Mouse (Mus musculus) CH12.LX (cell line): ENCODE results near the gene Fam102b.

Experiments
- CTCF ChIP-seq, 2 experiments: IDR thresholded peaks in 1 of 2; conservative IDR thresholded peaks in 1 of 2; 2 replicates each; pipeline ENCODE4 v1.5.1; 2011 to 2012; ENCODE audit warnings: low read depth in 2 of 2, low read length in 2 of 2, improper control_type of control experiment in 1 of 2, inconsistent platforms in 1 of 2, mild to moderate bottlenecking in 1 of 2, moderate library complexity in 1 of 2
- EP300 ChIP-seq: IDR thresholded peaks from 2 replicates; pipeline ENCODE4 v1.6.1; 2011; ENCODE audit warnings: low read length, improper control_type of control experiment
- HCFC1 ChIP-seq: IDR thresholded peaks from 2 replicates; pipeline ENCODE4 v1.6.1; 2012; ENCODE audit warnings: low read depth, mild to moderate bottlenecking, inconsistent platforms, low read length, improper control_type of control experiment
- JUND ChIP-seq: conservative IDR thresholded peaks from 2 replicates; pipeline ENCODE4 v1.6.1; 2011; ENCODE audit warnings: low read depth, low read length, improper control_type of control experiment
- KAT2A ChIP-seq: IDR thresholded peaks from 2 replicates; pipeline ENCODE4 v1.6.1; 2012; ENCODE audit warnings: low read length, improper control_type of control experiment, inconsistent platforms; ENCODE audit not compliant: insufficient replicate concordance
- NELFE ChIP-seq: IDR thresholded peaks from 2 replicates; pipeline ENCODE4 v1.6.1; 2011; ENCODE audit warnings: low read depth, low read length, improper control_type of control experiment
- NRF1 ChIP-seq: IDR thresholded peaks from 2 replicates; pipeline ENCODE4 v1.6.1; 2014; ENCODE audit warnings: low read depth, mild to moderate bottlenecking, inconsistent platforms, low read length, improper control_type of control experiment, moderate library complexity
- TCF12 ChIP-seq: IDR thresholded peaks from 2 replicates; pipeline ENCODE4 v1.6.1; 2014; ENCODE audit warnings: low read depth, mild to moderate bottlenecking, inconsistent platforms, low read length, improper control_type of control experiment
- USF1 ChIP-seq: IDR thresholded peaks from 2 replicates; pipeline ENCODE4 v1.6.1; 2014; ENCODE audit warnings: low read depth, mild to moderate bottlenecking, inconsistent platforms, low read length, improper control_type of control experiment
- USF2 ChIP-seq: conservative IDR thresholded peaks from 2 replicates; pipeline ENCODE4 v1.6.1; 2011; ENCODE audit warnings: low read depth, low read length, improper control_type of control experiment
- ZC3H11A ChIP-seq: IDR thresholded peaks from 2 replicates; pipeline ENCODE4 v1.6.1; 2012; ENCODE audit warnings: low read depth, mild to moderate bottlenecking, inconsistent platforms, low read length, improper control_type of control experiment
- ZMIZ1 ChIP-seq: IDR thresholded peaks from 2 replicates; pipeline ENCODE4 v1.6.1; 2012; ENCODE audit warnings: low read depth, mild to moderate bottlenecking, inconsistent platforms, low read length, improper control_type of control experiment

DNA sequence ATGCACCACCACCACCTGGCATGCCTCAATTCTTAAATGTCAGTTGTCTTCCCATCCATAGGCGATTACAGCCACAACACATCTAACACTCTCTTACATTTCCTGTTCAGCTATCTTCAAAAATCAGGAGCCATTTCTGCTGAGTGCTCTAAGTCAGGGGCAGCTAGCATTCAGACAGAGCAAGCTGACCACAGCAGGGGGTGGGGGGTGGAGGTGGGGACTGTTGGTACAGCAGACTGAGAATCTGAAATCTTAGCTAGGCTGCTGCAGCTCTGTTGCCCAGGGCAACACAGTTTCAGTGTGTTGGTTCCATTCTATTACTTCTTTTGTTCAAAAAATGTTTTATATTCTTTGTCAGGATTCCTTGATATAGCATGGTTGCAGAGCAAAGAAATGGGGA, 40.9 kb downstream of the Fam102b start:
- TF ChIP-seq KAT2A = no peak
- TF ChIP-seq USF2 = no peak
- TF ChIP-seq CTCF (conservative IDR thresholded peaks at IDR 0.05 in 1 of 2, IDR thresholded peaks at IDR 0.05 in 1 of 2; ENCODE audit: low read depth in 2 of 2, low read length in 2 of 2) = no peak
- no peak for TF ChIP-seq ZC3H11A
- TF ChIP-seq JUND = no peak
- no peak for TF ChIP-seq NRF1
- TF ChIP-seq ZMIZ1 = no peak
- no peak for TF ChIP-seq EP300
- TF ChIP-seq TCF12 = no peak
- no peak for TF ChIP-seq NELFE
- TF ChIP-seq USF1 = no peak
- TF ChIP-seq HCFC1 = no peak
